Mouse (Mus musculus): ENCODE data around the gene Kcnd1.

The Kcnd1 gene

DNA sequence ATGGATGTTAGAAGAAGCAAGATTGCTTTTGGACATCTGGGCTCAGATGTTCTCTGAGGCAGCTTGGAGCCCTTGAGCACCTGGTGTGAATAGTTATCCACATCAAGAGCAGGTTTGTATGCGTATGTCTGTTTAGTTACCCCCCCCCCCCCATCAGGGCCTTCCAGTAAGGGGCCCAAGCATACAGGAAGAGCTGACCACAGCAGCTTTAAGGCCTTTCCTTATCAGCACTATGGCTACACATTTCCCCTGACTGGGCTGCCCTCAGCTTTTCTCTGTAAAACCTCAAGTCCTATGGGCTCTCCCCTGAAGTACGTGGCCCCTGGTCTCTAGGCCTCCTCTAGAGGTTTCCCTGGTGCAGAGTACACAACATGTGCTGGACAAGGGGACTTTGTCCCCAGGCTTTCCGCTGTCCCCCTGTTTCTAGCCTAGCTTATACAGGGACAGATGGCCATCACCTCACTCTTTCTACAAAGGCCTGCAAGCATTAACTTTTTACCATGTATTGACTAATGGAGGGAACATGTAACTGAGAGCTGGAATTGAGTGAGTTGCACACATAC lies 37.2 kb downstream of the Kcnd1 start:
- DNase-seq (ENCODE audit: low read depth): no peak

DNA sequence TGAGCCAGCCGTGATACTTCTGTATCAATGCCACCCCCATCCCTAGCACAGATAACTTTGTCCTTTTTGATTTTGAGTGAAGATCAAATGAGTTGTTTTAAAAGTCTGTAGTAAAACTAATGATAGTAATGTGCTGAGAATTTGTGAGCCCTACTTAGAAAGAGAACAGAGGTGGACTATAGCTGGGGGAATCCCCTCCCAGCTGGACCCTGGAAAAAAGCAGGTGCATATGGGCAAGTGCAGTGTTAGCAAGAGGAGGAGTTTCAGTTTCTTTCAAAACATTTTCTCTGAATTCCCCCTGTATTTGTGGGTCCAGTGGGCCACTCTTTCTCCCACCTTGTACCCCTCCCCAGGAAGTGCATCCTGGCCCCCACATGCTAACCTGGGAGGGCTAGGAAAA lies 41.1 kb downstream of the Kcnd1 start:
- DNase-seq (ENCODE audit: low read depth): no peak

DNA sequence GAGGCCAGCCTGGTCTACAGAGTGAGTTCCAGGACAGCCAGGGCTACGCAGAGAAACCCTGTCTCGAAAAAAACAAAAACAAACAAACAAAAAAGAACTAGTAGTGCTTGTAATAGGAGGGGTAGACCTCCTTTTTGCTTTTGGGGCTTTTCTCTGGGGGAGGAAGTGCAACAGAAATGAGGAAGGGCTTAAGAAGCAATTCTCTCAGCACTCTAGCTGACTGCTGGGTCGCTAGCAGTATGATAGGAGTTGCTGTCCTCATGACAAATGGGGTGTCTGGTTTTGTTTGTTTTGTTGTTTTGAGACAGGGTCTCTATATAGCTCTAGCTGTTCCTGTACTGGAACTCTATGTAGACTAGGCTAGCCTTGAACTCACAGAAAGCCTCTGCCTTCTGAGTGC lies 42.5 kb downstream of the Kcnd1 start:
- DNase-seq (ENCODE audit: low read depth): no peak

DNA sequence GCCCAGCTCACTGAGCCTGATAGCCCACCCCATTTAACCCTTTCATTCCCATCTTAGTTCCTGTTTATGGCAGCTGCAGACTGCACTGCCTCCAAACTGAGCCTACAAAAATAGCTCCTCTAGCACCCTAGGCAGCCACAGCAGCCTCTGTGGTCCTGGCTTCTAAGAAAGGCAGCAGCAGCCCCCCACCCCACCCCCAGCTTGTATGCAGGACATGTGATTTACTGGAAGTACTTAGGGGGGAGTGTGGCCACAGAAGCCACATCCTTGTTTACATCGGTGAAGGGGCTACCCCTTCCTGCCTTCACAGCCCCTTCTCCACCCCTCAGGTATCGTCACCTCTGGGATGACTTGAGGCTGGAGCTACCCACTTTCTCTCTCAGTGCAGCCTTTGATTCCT lies 43.3 kb downstream of the Kcnd1 start:
- no peak for DNase-seq (ENCODE audit: low read depth)

DNA sequence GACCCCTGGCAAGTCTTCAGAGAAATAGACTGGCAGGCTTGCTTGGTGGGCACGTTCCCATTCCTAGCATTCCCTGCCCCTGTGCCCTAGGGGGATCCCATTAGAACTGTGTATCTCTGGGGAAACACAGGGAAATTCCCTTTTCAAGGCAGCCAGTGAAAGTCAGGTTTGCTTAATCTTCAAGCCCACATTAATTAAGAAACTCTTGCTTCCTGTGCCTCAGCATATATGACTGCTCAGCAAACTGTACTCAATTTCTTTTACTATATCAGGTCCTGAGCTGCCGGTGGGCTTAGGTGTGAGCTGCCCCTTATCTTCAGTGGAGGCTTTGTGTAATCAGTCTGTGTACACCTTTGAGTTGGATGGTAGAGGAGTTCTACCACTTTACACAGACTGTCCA lies 43.7 kb downstream of the Kcnd1 start:
- DNase-seq (ENCODE audit: low read depth): no peak

DNA sequence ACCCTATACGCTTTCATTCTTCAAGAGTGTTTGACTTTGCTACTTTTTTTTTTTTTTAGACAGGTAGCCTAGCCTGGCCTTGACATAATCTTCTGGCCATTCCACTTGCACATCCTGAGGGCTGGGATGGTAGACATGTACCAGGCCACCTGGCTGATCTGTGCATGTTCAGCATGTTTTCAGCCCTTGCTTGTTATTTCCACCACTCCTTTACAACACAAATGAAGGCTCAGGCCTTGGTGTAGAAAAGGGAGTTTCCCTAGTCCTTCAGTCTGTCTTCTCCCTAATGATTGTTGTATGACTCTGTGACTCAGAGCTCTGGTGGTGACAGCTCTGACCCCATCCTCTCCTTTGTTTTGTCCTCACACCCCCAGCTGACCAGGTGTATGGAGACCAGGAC lies 45.1 kb downstream of the Kcnd1 start:
- DNase-seq (ENCODE audit: low read depth): no peak

DNA sequence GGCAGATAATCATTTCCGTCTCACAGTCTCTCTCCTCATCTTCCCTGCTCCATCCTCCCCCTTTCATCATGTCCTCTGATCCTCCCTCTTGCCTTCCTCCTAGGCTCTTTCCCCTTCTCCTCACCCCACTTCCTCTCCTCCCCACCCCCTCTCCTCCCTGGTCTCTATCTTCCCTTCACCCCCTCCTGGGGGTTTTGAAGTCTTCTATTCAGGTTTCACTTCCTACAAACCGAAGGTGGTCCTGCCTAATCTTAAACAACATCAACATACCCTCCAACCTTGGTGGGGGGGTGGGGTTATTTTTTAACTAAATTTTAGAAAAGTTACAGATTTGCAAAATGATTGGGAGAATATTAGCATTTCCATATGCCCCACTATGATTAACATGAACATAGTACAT lies 46.4 kb downstream of the Kcnd1 start:
- no peak for DNase-seq (ENCODE audit: low read depth)

DNA sequence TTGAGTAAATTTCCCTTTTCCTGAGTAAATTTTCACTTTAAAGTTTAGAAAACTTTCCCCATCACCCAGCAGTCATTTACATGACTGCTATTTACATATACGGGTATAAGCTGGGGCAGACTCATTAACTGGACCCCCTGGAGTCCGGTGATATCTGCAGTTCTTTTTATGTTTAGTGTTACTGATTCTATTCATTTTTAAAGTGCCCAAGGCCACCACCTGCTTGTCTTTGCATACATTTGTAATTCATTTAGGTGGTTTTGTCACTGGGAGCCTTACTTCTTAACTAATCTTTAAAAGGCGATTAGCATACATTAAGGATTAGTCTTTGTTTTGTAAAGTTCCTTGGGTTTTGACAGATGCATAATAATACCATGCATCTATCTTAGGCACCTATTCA lies 47.7 kb downstream of the Kcnd1 start:
- no peak for DNase-seq (ENCODE audit: low read depth)

DNA sequence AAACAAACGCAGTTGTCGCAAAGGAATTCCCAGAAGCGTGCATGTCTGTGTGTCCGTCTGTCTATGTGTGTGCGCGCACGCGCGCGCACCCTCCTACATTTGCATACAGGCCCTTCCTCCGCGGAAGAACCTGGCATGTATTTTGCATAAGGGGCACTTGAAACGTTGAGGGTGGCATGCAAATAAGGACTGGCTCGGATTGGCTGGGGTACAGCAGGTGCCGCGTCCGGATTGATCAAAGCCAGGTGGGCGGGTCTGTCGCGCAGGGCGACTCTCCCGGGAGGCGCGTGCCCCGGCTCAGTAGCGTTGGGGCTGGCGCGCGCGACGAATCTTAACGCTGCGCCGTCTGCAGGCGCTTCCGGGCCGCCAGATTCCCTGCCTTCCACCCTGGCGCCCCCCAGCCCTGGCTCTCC lies 55.9 kb downstream of the Kcnd1 start, which contains the start of gene Pim2:
TSS of gene Pim2 (plus strand) at position 256 of the 413 bp plus-strand sequence.
- DNase-seq (ENCODE audit: low read depth): no peak

DNA sequence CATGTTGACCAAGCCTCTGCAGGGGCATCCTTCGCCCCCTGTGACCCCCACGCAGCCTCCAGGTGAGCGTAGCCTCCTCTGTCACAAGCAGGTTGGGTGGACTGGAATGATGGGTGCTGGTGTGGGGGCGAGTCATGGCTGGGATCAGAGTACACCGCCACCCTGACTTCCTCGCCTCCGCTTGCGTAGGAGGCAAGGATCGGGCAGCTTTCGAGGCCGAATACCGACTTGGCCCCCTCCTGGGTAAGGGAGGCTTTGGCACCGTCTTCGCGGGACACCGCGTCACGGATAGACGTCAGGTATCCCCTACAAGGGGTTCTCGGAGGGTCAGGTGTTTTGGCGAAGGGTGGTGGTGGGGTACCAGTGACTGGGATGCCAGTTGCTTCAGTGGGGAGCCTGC lies 56.4 kb downstream of the Kcnd1 start:
- no peak for DNase-seq (ENCODE audit: low read depth)

DNA sequence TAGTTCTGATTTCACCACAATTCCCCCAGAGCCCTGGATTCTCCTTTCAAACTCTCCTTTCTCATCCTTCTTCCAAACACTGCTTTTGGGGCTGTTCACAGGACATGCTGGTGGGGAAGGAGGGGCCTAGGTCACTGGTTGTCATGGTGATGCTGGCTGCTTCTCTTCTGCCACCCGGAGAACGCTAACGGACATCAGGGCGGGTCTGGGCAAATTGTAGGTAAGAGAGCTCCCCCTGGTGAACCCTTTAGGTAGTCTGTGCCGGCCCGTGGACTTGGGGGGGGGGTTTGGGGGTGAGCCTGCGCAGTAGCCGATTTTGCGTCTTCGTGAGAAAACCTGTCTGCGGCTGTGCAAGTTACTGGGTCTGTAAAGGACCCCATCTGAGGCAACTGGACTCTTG lies 57.7 kb downstream of the Kcnd1 start:
- DNase-seq (ENCODE audit: low read depth): peak; percentile 45

DNA sequence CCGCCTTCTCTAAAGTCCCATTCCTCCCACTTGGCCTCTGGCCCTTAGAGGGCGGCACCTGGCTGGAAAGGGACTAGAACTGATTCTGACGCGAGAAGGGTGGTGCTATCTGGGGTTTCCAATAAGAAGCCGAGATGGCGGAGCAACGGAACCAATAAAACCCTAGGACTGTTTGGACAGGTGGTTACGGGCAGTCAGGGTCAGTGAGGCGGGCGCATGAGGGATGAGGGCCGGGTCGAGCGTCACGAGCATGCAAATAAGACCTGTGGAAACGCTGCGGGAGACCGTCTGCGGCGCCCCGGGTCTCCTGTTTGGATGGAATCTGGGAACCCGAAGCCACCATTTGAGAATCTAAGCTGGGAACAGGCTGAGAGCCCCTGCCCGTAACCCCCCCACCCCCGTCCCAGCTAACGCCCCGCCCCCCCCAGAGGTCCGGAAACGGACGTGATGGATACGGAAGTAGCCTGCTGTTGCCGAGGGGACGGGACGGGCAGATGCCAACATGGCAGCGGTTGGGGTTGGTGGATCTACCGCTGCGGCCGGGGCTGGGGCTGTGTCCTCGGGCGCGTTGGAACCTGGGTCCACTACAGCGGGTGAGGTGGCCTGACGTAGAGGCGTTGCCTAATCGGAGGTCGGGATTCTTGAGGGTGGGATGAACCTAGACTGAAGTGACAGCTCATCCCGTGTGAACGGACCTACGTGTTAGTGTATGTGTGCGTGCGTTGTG lies 61.9 kb downstream of the Kcnd1 start, which contains the start of gene Slc35a2:
TSS of gene Slc35a2 (plus strand) at position 188 of the 727 bp plus-strand sequence.
- DNase-seq (ENCODE audit: low read depth): peak; percentile 77
